Mouse (Mus musculus) mouse trophoblast stem cell (cell line): ENCODE measurements around the gene Atg4b.

ENCODE experiments used
- in situ Hi-C, 2 experiments: fragments of 300-500 bp; cut with MseI, MboI; formaldehyde crosslinking; loops; 2 replicates in 1 of 2; 3 replicates in 1 of 2; pipeline ENCODE4 v1.15.1; 2025

Atg4b gene

GRCm38 (mm10) chr1:93817823-93818532 lies 66.7 kb downstream of the Atg4b start:
- in situ Hi-C loops = no loop called here

GRCm38 (mm10) chr1:93818722-93819121 lies 67.4 kb downstream of the Atg4b start:
- in situ Hi-C loops = no loop called here

- in situ Hi-C loops = no loop called here
Measured at GRCm38 (mm10) chr1:93823796-93824495, 72.6 kb downstream of the Atg4b start.

- in situ Hi-C loops = no loop called here
Measured at GRCm38 (mm10) chr1:93824609-93825008, 73.3 kb downstream of the Atg4b start, which contains the start of gene D2hgdh. D2hgdh (plus strand) TSS chr1:93824909.

- in situ Hi-C loops = no loop called here
Measured at GRCm38 (mm10) chr1:93825105-93825674, 73.9 kb downstream of the Atg4b start.

- in situ Hi-C loops = no loop called here
Measured at GRCm38 (mm10) chr1:93825771-93826539, 74.7 kb downstream of the Atg4b start.

GRCm38 (mm10) chr1:93826540-93826835 lies 75.2 kb downstream of the Atg4b start:
- in situ Hi-C loops = no loop called here

- in situ Hi-C loops = loop anchor here in 1 of 2 experiments (10.0 kb wide), 2 partner anchors 62 to 242 kb away; no protein-coding TSS in a partner anchor
Measured at GRCm38 (mm10) chr1:93832754-93833360, 81.6 kb downstream of the Atg4b start.

- in situ Hi-C loops = loop anchor here in 1 of 2 experiments (10.0 kb wide), 2 partner anchors 60 to 240 kb away; no protein-coding TSS in a partner anchor
Measured at GRCm38 (mm10) chr1:93834671-93835150, 83.4 kb downstream of the Atg4b start.

GRCm38 (mm10) chr1:93835211-93835610 lies 83.9 kb downstream of the Atg4b start:
- in situ Hi-C loops = loop anchor here in 1 of 2 experiments (10.0 kb wide), 2 partner anchors 60 to 240 kb away; no protein-coding TSS in a partner anchor

GRCm38 (mm10) chr1:93835876-93836531 lies 84.7 kb downstream of the Atg4b start:
- in situ Hi-C loops = loop anchor here in 1 of 2 experiments (10.0 kb wide), 2 partner anchors 59 to 239 kb away; no protein-coding TSS in a partner anchor

GRCm38 (mm10) chr1:93836532-93836913 lies 85.2 kb downstream of the Atg4b start:
- in situ Hi-C loops = loop anchor here in 1 of 2 experiments (10.0 kb wide), 2 partner anchors 58 to 238 kb away; no protein-coding TSS in a partner anchor

GRCm38 (mm10) chr1:93837335-93837734 lies 86.0 kb downstream of the Atg4b start:
- in situ Hi-C loops = loop anchor here in 1 of 2 experiments (10.0 kb wide), 2 partner anchors 57 to 237 kb away; no protein-coding TSS in a partner anchor

GRCm38 (mm10) chr1:93838569-93838968 lies 87.3 kb downstream of the Atg4b start:
- in situ Hi-C loops = loop anchor here in 1 of 2 experiments (10.0 kb wide), 2 partner anchors 56 to 236 kb away; no protein-coding TSS in a partner anchor
